Mouse (Mus musculus): Measurements from ENCODE around the gene Fam71e1. TPM values are rescaled to one million over a fixed set of nuclear protein-coding genes. Genes with fewer than 3 reads are reported as not detected.

Gene Fam71e1
- polyA plus RNA-seq, 1 experiment from 2014 or later = 28.9 TPM

DNA sequence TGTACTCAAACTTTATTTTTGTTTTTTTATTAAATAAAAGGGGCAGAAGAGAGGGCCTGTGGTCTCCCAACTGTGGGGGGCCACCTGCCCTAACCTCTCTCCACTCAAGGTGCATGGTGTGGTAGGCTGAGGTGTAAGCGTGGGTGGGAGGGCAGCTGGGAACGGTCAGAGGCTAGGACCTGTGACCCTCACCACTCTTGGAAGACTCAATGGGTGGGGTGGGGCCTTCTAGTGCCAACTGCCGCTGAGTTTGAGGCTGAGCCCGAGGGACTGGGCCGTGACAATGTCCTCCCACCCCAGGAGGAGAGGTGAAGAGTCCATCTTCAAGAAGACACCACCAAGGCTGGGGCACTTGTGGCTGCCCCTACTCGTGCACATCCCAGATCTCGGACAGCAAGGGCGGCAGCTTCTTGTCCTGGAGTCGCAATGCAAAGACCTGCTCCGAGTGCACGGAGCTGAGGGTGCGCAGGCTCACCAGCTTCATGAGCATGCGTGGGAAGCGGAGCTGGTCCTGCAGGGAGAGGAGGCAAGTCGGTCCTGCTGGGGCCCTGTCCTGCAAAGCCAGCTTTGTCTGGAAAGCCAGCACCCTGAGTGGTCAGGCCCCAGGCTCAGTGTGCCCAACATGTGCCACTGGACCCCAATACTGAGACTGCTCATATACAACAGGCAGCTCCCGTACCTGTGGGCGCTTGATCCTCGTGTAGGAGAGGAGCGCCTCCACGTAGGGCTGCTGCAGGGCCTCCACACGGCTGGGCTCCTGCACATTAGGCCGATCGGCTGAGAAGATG is 53.4 kb downstream of the Fam71e1 start:
- no peaks in the 10 kb centered on the region for H3K27me3 ChIP-seq (replicated peaks; ENCODE audit: control insufficient read depth, insufficient read depth, low read length)
- 96% methylated on average over 23 of the region's 23 CpGs for WGBS
- H3K4me2 ChIP-seq (ENCODE audit: low read length) = no peak overlapping the region
- no peak overlapping the region for H3K27ac ChIP-seq (ENCODE audit: low read length)
- no peak overlapping the region for H3K9ac ChIP-seq (replicated peaks; ENCODE audit: low read depth, low read length)
- H3K9me3 ChIP-seq (ENCODE audit: control insufficient read depth, low read length) = no peaks in the 10 kb centered on the region
- H3K4me3 ChIP-seq (replicated peaks; ENCODE audit: low read length) = no peak overlapping the region
- no peak for ATAC-seq
- peaks cover 10% of the 10 kb centered on the region for H3K36me3 ChIP-seq (ENCODE audit: control insufficient read depth, insufficient read depth)
- peaks cover 27% of the 10 kb centered on the region for H3K4me1 ChIP-seq (replicated peaks; ENCODE audit: control insufficient read depth, insufficient read depth, low read length)

DNA sequence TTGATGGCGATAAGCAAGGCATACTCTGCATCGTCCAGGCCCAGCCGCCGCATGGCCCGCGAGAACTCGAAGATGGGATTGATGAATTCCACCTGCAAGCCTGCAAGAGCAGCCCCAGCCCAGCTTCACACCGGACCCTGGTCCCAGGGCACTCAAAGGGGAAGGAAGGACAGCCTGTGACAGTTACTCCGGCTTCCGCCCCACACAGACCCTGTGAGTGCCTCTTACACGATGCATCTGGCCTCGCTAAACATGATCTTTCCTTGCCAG is 54.0 kb downstream of the Fam71e1 start:
- no peak for ATAC-seq
- Histone ChIP-seq H3K4me2 (ENCODE audit: low read length) (no peak overlapping the region), H3K9ac (replicated peaks; ENCODE audit: low read depth, low read length) (no peak overlapping the region), H3K27me3 (replicated peaks; ENCODE audit: control insufficient read depth, insufficient read depth, low read length) (no peaks in the 10 kb centered on the region), H3K27ac (ENCODE audit: low read length) (no peak overlapping the region), H3K36me3 (ENCODE audit: control insufficient read depth, insufficient read depth) (peaks cover 10% of the 10 kb centered on the region), H3K9me3 (ENCODE audit: control insufficient read depth, low read length) (no peaks in the 10 kb centered on the region), H3K4me3 (replicated peaks; ENCODE audit: low read length) (no peak overlapping the region), H3K4me1 (replicated peaks; ENCODE audit: control insufficient read depth, insufficient read depth, low read length) (peaks cover 27% of the 10 kb centered on the region)
- WGBS = 98% methylated on average over 12 of the region's 12 CpGs

Small RNA genes within 50 kb of the gene (microRNA-seq; reads per million reads assigned to microRNA genes)
- gene Mir7052 (not detected), gene Mir7053 (not detected)

Other genes starting within 250 kb of the Fam71e1 start
- 1.1 and 1.4 TPM in 2 replicates for gene 1700028J19Rik, start 249.9 kb upstream of the Fam71e1 start, polyA plus RNA-seq (2015; fragmentation: Nextera tagmentation; extraction: Ambion mirVana)
- 240 and 264 TPM in 2 replicates for gene 2410002F23Rik, start 249.9 kb upstream of the Fam71e1 start, polyA plus RNA-seq (2015; fragmentation: Nextera tagmentation; extraction: Ambion mirVana)
- not detected in 2 replicates for gene Acp4, start 239.2 kb upstream of the Fam71e1 start, polyA plus RNA-seq (2015; fragmentation: Nextera tagmentation; extraction: Ambion mirVana)
- not detected in 2 replicates for gene Gm15517, start 235.1 kb upstream of the Fam71e1 start, polyA plus RNA-seq (2015; fragmentation: Nextera tagmentation; extraction: Ambion mirVana)
- 3.5 and 4.4 TPM in 2 replicates for gene Clec11a, start 189.7 kb upstream of the Fam71e1 start, polyA plus RNA-seq (2015; fragmentation: Nextera tagmentation; extraction: Ambion mirVana)
- gene Shank1, start 186.3 kb upstream of the Fam71e1 start, polyA plus RNA-seq (2015; fragmentation: Nextera tagmentation; extraction: Ambion mirVana) = 20.4 and 26.5 TPM in 2 replicates
- 27.2 and 37.2 TPM in 2 replicates for gene Syt3, start 112.5 kb upstream of the Fam71e1 start, polyA plus RNA-seq (2015; fragmentation: Nextera tagmentation; extraction: Ambion mirVana)
- 0.86 and 2.3 TPM in 2 replicates for gene 1700008O03Rik, start 110.8 kb upstream of the Fam71e1 start, polyA plus RNA-seq (2015; fragmentation: Nextera tagmentation; extraction: Ambion mirVana)
- gene Lrrc4b, start 67.6 kb upstream of the Fam71e1 start, polyA plus RNA-seq (2015; fragmentation: Nextera tagmentation; extraction: Ambion mirVana) = 10.6 and 12.6 TPM in 2 replicates
- 2.6 and 3.7 TPM in 2 replicates for gene Aspdh, start 31.2 kb upstream of the Fam71e1 start, polyA plus RNA-seq (2015; fragmentation: Nextera tagmentation; extraction: Ambion mirVana)
- 51.4 and 61.8 TPM in 2 replicates for gene Josd2, start 28.6 kb upstream of the Fam71e1 start, polyA plus RNA-seq (2015; fragmentation: Nextera tagmentation; extraction: Ambion mirVana)
- 120 and 127 TPM in 2 replicates for gene Emc10, start 52 bp upstream of the Fam71e1 start, polyA plus RNA-seq (2015; fragmentation: Nextera tagmentation; extraction: Ambion mirVana)
- gene Mybpc2, start 28.1 kb downstream of the Fam71e1 start, polyA plus RNA-seq (2015; fragmentation: Nextera tagmentation; extraction: Ambion mirVana) = 0.05 and 0.12 TPM in 2 replicates
- gene Spib, start 35.5 kb downstream of the Fam71e1 start, polyA plus RNA-seq (2015; fragmentation: Nextera tagmentation; extraction: Ambion mirVana) = not detected in 2 replicates
- gene Pold1, start 52.3 kb downstream of the Fam71e1 start, polyA plus RNA-seq (2015; fragmentation: Nextera tagmentation; extraction: Ambion mirVana) = 46.1 and 48.0 TPM in 2 replicates
- gene Nr1h2, start 57.4 kb downstream of the Fam71e1 start, polyA plus RNA-seq (2015; fragmentation: Nextera tagmentation; extraction: Ambion mirVana) = 69.8 and 80.2 TPM in 2 replicates
- gene Napsa, start 75.8 kb downstream of the Fam71e1 start, polyA plus RNA-seq (2015; fragmentation: Nextera tagmentation; extraction: Ambion mirVana) = 0.42 and 1.4 TPM in 2 replicates
- gene Kcnc3, start 94.1 kb downstream of the Fam71e1 start, polyA plus RNA-seq (2015; fragmentation: Nextera tagmentation; extraction: Ambion mirVana) = 2.8 and 4.0 TPM in 2 replicates
- 1.6 and 1.7 TPM in 2 replicates for gene Myh14, start 174.3 kb downstream of the Fam71e1 start, polyA plus RNA-seq (2015; fragmentation: Nextera tagmentation; extraction: Ambion mirVana)
- not detected in 2 replicates for gene Izumo2, start 212.2 kb downstream of the Fam71e1 start, polyA plus RNA-seq (2015; fragmentation: Nextera tagmentation; extraction: Ambion mirVana)

All from forebrain, embryonic 16.5 days (tissue).